Mouse (Mus musculus) C2C12 (cell line): ENCODE data around the gene Il16.

Experiments
- CEBPB ChIP-seq: IDR thresholded peaks from one replicate; pipeline ENCODE4 v1.6.1; 2011; ENCODE audit warnings: low read depth, mild to moderate bottlenecking, control low read depth, moderate library complexity
- CTCF ChIP-seq: IDR thresholded peaks from one replicate; pipeline ENCODE4 v1.5.1; 2011; ENCODE audit not compliant: control insufficient read depth, insufficient read depth, insufficient read length
- FOSL1 ChIP-seq: IDR thresholded peaks from one replicate; pipeline ENCODE4 v1.8.0; 2011; ENCODE audit warnings: mild to moderate bottlenecking, low read length; ENCODE audit not compliant: poor library complexity, insufficient read depth, severe bottlenecking
- MAX ChIP-seq: IDR thresholded peaks from one replicate; pipeline ENCODE4 v1.6.1; 2011; ENCODE audit warnings: mild to moderate bottlenecking, control low read depth
- MYOD1 ChIP-seq: IDR thresholded peaks from one replicate; pipeline ENCODE4 v1.6.1; 2011; ENCODE audit warnings: low read depth; ENCODE audit not compliant: control insufficient read depth, insufficient read length
- MYOG ChIP-seq: IDR thresholded peaks from one replicate; pipeline ENCODE4 v1.6.1; 2011; ENCODE audit not compliant: control insufficient read depth, insufficient read length; ENCODE audit errors: extremely low read depth
- USF1 ChIP-seq: IDR thresholded peaks from one replicate; pipeline ENCODE4 v1.6.1; 2011; ENCODE audit warnings: low read depth, mild to moderate bottlenecking, control low read depth, moderate library complexity

- TF ChIP-seq CTCF (no peak), MYOG (no peak), FOSL1 (no peak), MYOD1 (no peak), MAX (no peak), USF1 (no peak), CEBPB (no peak)
Measured at GRCm38 (mm10) chr7:83616268-83616667, 129.3 kb downstream of the Il16 start.
